Mouse (Mus musculus) forebrain, embryonic 12.5 days (tissue): ENCODE results near the gene Crtac1. TPM values are rescaled to one million over a fixed set of nuclear protein-coding genes. Genes with fewer than 3 reads are reported as not detected.
A peak's percentile ranks its signal among the peaks of the same experiment; 100 is the strongest.

Experiments used
- ATAC-seq: fragments of 200-750 bp; cut with Nextera tagmentation; 2 replicates; pipeline ENCODE4 v1.8.0; 2017; ENCODE audit warnings: moderate TSS enrichment; ENCODE audit not compliant: low FRiP score
- H3K27ac ChIP-seq: fragments of 300-500 bp; sonication (generic); 2 replicates; pipeline ENCODE4 v1.5.1; 2016; ENCODE audit warnings: mild to moderate bottlenecking
- H3K27me3 ChIP-seq: fragments of 300-500 bp; sonication (generic); 2 replicates; pipeline ENCODE4 v1.6.1; 2016; ENCODE audit warnings: mild to moderate bottlenecking
- H3K36me3 ChIP-seq: fragments of 300-500 bp; sonication (generic); replicated peaks from 2 replicates; pipeline ENCODE4 v1.6.1; 2016; ENCODE audit warnings: mild to moderate bottlenecking
- H3K4me1 ChIP-seq: fragments of 300-500 bp; sonication (generic); 2 replicates; pipeline ENCODE4 v1.6.1; 2016
- H3K4me2 ChIP-seq: fragments of 300-500 bp; sonication (generic); 2 replicates; pipeline ENCODE4 v1.6.1; 2016; ENCODE audit warnings: mild to moderate bottlenecking, moderate library complexity
- H3K4me3 ChIP-seq: fragments of 300-500 bp; sonication (generic); replicated peaks from 2 replicates; pipeline ENCODE4 v1.5.1; 2016; ENCODE audit warnings: mild to moderate bottlenecking
- H3K9ac ChIP-seq: fragments of 300-500 bp; sonication (generic); 2 replicates; pipeline ENCODE4 v1.6.1; 2016; ENCODE audit warnings: mild to moderate bottlenecking
- H3K9me3 ChIP-seq: fragments of 300-500 bp; sonication (generic); 2 replicates; pipeline ENCODE4 v1.6.1; 2016
- WGBS: fragments of 180-500 bp; shearing (Covaris S2); methylation state at CpG from one replicate; pipeline ENCODE4 v1.1.7; 2016; 5-methylcytosine and 5-hydroxymethylcytosine counted together
- polyA plus RNA-seq: library from polyadenylated mRNA; unstranded; fragments of >200 nt; fragmentation: Nextera tagmentation; extraction: Ambion mirVana; gene quantifications from 2 replicates; pipeline ENCODE4 v1.2.1, GENCODE M21; 2016

The Crtac1 gene
- polyA plus RNA-seq, 1 experiment from 2014 or later = 8.6 TPM

GRCm38 (mm10) chr19:42321936-42322335 lies 109.6 kb downstream of the Crtac1 start:
- no peak; the same call in 1 of the 2 replicates for ATAC-seq
- Histone ChIP-seq H3K9ac (no peak overlapping the region), H3K27ac (no peak overlapping the region), H3K9me3 (no peaks in the 10 kb centered on the region), H3K4me1 (peaks cover 28% of the 10 kb centered on the region), H3K4me2 (no peak overlapping the region), H3K27me3 (peaks cover 5% of the 10 kb centered on the region; the same call in 1 of the 2 replicates), H3K4me3 (no peak overlapping the region), H3K36me3 (no peaks in the 10 kb centered on the region)
- WGBS = 38% methylated on average over 5 of the region's 5 CpGs

DNA sequence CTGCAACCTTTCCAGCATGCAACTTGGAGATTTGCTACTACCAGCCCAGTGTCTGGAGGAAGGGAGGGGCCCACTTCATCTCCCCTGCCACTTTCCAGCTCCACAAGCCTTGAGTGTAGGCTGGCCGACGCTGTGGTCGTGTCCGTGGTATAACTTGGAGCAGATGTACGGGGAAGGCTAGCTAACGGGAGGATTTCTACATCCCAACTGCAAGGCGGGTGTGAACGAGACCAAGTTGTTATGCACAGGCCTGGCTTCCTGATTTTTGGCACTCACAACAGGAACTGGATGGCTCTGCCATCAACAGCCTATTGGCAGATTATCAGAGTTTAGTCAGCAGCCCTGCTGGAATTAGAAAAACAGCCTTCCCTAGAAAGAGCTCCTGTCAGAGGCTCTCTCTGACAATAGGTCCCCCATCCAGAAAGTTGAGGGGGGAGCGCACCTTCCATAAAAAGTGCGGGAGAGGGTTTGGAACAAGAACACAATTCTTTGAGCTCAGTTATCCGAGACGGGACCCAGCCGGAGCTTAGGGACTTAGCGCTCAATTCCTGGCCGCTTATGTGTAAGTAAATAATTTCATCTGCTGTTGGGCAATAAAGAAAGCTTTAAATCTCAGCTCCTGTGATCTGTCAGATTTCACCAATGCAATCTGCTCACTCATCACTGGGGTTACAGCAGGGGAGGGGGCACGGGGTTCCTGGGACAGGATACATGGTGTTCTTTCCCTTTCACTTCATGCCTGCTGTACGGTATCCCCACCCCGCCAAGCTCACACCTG lies 113.7 kb downstream of the Crtac1 start:
- Histone ChIP-seq H3K27me3 (peaks cover 26% of the 10 kb centered on the region; the same call in 1 of the 2 replicates), H3K4me2 (no peak overlapping the region), H3K36me3 (no peaks in the 10 kb centered on the region), H3K9me3 (no peaks in the 10 kb centered on the region), H3K4me3 (no peak overlapping the region), H3K27ac (peak overlapping the region; percentile 50; the same call in 1 of the 2 replicates), H3K4me1 (peaks cover 37% of the 10 kb centered on the region), H3K9ac (peak overlapping the region; percentile 21; the same call in 1 of the 2 replicates)
- no peak for ATAC-seq
- WGBS = 56% methylated on average over 18 of the region's 18 CpGs

- whole genome bisulfite sequencing = 58% methylated on average over 8 of the region's 8 CpGs
- Histone ChIP-seq H3K4me3 (no peak overlapping the region), H3K4me2 (no peak overlapping the region), H3K36me3 (no peaks in the 10 kb centered on the region), H3K4me1 (peaks cover 42% of the 10 kb centered on the region), H3K27ac (peak overlapping the region; percentile 50; the same call in 1 of the 2 replicates), H3K9ac (no peak overlapping the region), H3K9me3 (no peaks in the 10 kb centered on the region), H3K27me3 (peaks cover 26% of the 10 kb centered on the region; the same call in 1 of the 2 replicates)
- peak; percentile 42; the same call in 1 of the 2 replicates for ATAC-seq
Measured at GRCm38 (mm10) chr19:42316998-42317397, 114.6 kb downstream of the Crtac1 start.

GRCm38 (mm10) chr19:42316525-42316924 lies 115.1 kb downstream of the Crtac1 start:
- Histone ChIP-seq H3K27me3 (peaks cover 26% of the 10 kb centered on the region; the same call in 1 of the 2 replicates), H3K36me3 (no peaks in the 10 kb centered on the region), H3K4me3 (no peak overlapping the region), H3K9ac (no peak overlapping the region), H3K27ac (0 out of 2 replicates have a peak overlapping the region, but pooled peaks have one; percentile 50), H3K4me1 (peaks cover 45% of the 10 kb centered on the region), H3K4me2 (no peak overlapping the region), H3K9me3 (no peaks in the 10 kb centered on the region)
- no peak for ATAC-seq
- 94% methylated on average over 2 of the region's 2 CpGs for WGBS

DNA sequence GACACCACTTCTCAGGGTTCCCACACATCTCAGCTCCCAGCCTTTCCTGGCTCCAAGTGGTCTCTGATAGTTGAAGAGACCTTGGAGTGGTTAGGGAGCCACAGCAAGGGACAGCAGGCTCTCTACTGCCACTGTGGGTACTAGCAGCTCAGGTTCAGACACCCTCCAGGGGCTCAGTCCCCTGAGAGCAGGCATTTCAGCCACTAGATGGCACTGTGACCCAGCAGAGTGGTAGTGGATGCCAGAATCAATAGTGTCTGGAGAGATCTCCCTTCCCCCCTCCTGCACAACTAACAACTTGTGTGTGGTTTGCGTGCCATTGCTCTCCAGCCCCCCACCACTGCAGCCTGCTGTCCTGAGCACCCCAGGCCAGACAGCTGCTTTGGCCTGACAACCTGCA lies 115.7 kb downstream of the Crtac1 start:
- WGBS = 0% methylated on average over 1 of the region's 1 CpGs
- H3K4me1 ChIP-seq = peaks cover 46% of the 10 kb centered on the region

GRCm38 (mm10) chr19:42315070-42315679 lies 116.4 kb downstream of the Crtac1 start:
- H3K4me2 ChIP-seq = no peak overlapping the region
- no peak overlapping the region for H3K27ac ChIP-seq
- H3K27me3 ChIP-seq = peaks cover 38% of the 10 kb centered on the region
- ATAC-seq = no peak
- peaks cover 46% of the 10 kb centered on the region for H3K4me1 ChIP-seq
- no peaks in the 10 kb centered on the region for H3K9me3 ChIP-seq
- 76% methylated on average over 6 of the region's 6 CpGs for WGBS
- H3K4me3 ChIP-seq = no peak overlapping the region
- H3K36me3 ChIP-seq = no peaks in the 10 kb centered on the region
- H3K9ac ChIP-seq = no peak overlapping the region

More for the DNA sequence above, 115.7 kb downstream of the Crtac1 start:
- no peak overlapping the region for H3K4me2 ChIP-seq
- no peak overlapping the region for H3K4me3 ChIP-seq
- no peak overlapping the region for H3K9ac ChIP-seq
- peak; percentile 83 for ATAC-seq
- no peaks in the 10 kb centered on the region for H3K9me3 ChIP-seq
- H3K36me3 ChIP-seq = no peaks in the 10 kb centered on the region
- no peak overlapping the region for H3K27ac ChIP-seq
- H3K27me3 ChIP-seq = peaks cover 30% of the 10 kb centered on the region; the same call in 1 of the 2 replicates

DNA sequence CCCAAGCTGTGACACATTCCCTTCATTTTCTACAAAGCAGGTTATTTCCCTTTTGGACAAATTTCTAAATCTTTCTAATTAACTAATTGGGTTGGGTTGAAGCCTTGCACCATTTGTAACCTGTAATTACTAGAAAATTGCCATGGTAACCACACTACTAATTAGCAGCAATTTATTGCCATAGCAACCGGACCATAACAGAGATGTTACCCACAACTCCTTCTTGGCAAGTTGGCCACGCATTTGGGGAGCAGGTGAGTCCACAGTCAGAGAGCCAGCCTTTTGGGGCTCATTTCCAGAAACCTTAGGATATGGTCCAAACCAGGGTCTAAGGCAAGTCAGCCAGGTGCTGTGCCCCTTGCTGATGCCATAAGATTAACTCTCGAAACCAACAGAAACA lies 119.4 kb downstream of the Crtac1 start:
- peak overlapping the region; percentile 3; the same call in 1 of the 2 replicates for H3K27ac ChIP-seq
- no peak overlapping the region for H3K4me3 ChIP-seq
- peaks cover 49% of the 10 kb centered on the region for H3K27me3 ChIP-seq
- H3K4me1 ChIP-seq = peaks cover 30% of the 10 kb centered on the region
- H3K4me2 ChIP-seq = no peak overlapping the region
- no peak; the same call in 1 of the 2 replicates for ATAC-seq
- H3K9me3 ChIP-seq = no peaks in the 10 kb centered on the region
- no peaks in the 10 kb centered on the region for H3K36me3 ChIP-seq
- no peak overlapping the region for H3K9ac ChIP-seq
- 60% methylated on average over 3 of the region's 3 CpGs for WGBS

- peaks cover 30% of the 10 kb centered on the region for H3K4me1 ChIP-seq
- no peak overlapping the region for H3K9ac ChIP-seq
- WGBS = 35% methylated on average over 2 of the region's 2 CpGs
- no peaks in the 10 kb centered on the region for H3K9me3 ChIP-seq
- ATAC-seq = no peak
- H3K27me3 ChIP-seq = peaks cover 50% of the 10 kb centered on the region
- H3K4me2 ChIP-seq = no peak overlapping the region
- H3K27ac ChIP-seq = peak overlapping the region; percentile 75
- H3K36me3 ChIP-seq = no peaks in the 10 kb centered on the region
- H3K4me3 ChIP-seq = no peak overlapping the region
Measured at GRCm38 (mm10) chr19:42311332-42311731, 120.3 kb downstream of the Crtac1 start.

GRCm38 (mm10) chr19:42308931-42309330 lies 122.7 kb downstream of the Crtac1 start:
- WGBS = 87% methylated on average over 12 of the region's 12 CpGs

GRCm38 (mm10) chr19:42307019-42307418 lies 124.6 kb downstream of the Crtac1 start:
- Histone ChIP-seq H3K9ac (no peak overlapping the region), H3K4me2 (no peak overlapping the region), H3K36me3 (no peaks in the 10 kb centered on the region), H3K9me3 (no peaks in the 10 kb centered on the region), H3K27ac (no peak overlapping the region), H3K4me3 (no peak overlapping the region), H3K4me1 (peaks cover 27% of the 10 kb centered on the region), H3K27me3 (peaks cover 34% of the 10 kb centered on the region)
- WGBS = 16% methylated on average over 8 of the region's 8 CpGs
- no peak for ATAC-seq

More at GRCm38 (mm10) chr19:42308931-42309330, 122.7 kb downstream of the Crtac1 start:
- ATAC-seq = no peak
- Histone ChIP-seq H3K4me1 (peaks cover 26% of the 10 kb centered on the region), H3K9ac (no peak overlapping the region), H3K27ac (no peak overlapping the region), H3K27me3 (peaks cover 43% of the 10 kb centered on the region), H3K4me3 (no peak overlapping the region), H3K36me3 (no peaks in the 10 kb centered on the region), H3K9me3 (no peaks in the 10 kb centered on the region), H3K4me2 (no peak overlapping the region)

- H3K27ac ChIP-seq = no peak overlapping the region
- peaks cover 26% of the 10 kb centered on the region for H3K4me1 ChIP-seq
- H3K27me3 ChIP-seq = peaks cover 36% of the 10 kb centered on the region
- WGBS = 69% methylated on average over 7 of the region's 7 CpGs
- H3K9ac ChIP-seq = no peak overlapping the region
- no peak overlapping the region for H3K4me3 ChIP-seq
- H3K36me3 ChIP-seq = no peaks in the 10 kb centered on the region
- ATAC-seq = no peak
- no peaks in the 10 kb centered on the region for H3K9me3 ChIP-seq
- H3K4me2 ChIP-seq = no peak overlapping the region
Measured at GRCm38 (mm10) chr19:42306202-42306601, 125.4 kb downstream of the Crtac1 start.

GRCm38 (mm10) chr19:42305746-42306145 lies 125.8 kb downstream of the Crtac1 start:
- no peak overlapping the region for H3K4me2 ChIP-seq
- H3K36me3 ChIP-seq = no peaks in the 10 kb centered on the region
- no peak overlapping the region for H3K9ac ChIP-seq
- ATAC-seq = no peak
- peaks cover 29% of the 10 kb centered on the region for H3K4me1 ChIP-seq
- H3K4me3 ChIP-seq = no peak overlapping the region
- H3K9me3 ChIP-seq = no peaks in the 10 kb centered on the region
- no peak overlapping the region for H3K27ac ChIP-seq
- H3K27me3 ChIP-seq = peaks cover 31% of the 10 kb centered on the region
- 78% methylated on average over 8 of the region's 8 CpGs for WGBS
